Mouse (Mus musculus) adrenal gland, postnatal 10 days (tissue): ENCODE data around the gene Cacna1a. TPM values are rescaled to one million over a fixed set of nuclear protein-coding genes. Genes with fewer than 3 reads are reported as not detected.

ENCODE experiments used
- DNase-seq: peaks from one replicate; pipeline ENCODE4 v3.0.0; 2021; ENCODE audit warnings: mixed read lengths
- long read RNA-seq, 2 experiments: library from polyadenylated mRNA; stranded (forward); transcript quantifications; one replicate each; pipeline ENCODE4 v2.0.0; 2021
- total RNA-seq, 2 experiments: library from RNA; stranded (reverse); gene quantifications; 2 replicates each; pipeline ENCODE4 v1.2.3; 2021

Gene Cacna1a
- 1 to 10 TPM; 5.3 to 9.5 TPM for total RNA-seq
- long read RNA-seq, experiment 1 = 0 reads
- long read RNA-seq, experiment 2 = 0 reads

- no peak for DNase-seq
Measured at GRCm38 (mm10) chr8:84388275-84388674, at the start of gene Cacna1a. TSS of gene Cacna1a (plus strand) at chr8:84388440.

GRCm38 (mm10) chr8:84338493-84338892, 49.7 kb upstream of the Cacna1a start:
- DNase-seq = no peak

DNA sequence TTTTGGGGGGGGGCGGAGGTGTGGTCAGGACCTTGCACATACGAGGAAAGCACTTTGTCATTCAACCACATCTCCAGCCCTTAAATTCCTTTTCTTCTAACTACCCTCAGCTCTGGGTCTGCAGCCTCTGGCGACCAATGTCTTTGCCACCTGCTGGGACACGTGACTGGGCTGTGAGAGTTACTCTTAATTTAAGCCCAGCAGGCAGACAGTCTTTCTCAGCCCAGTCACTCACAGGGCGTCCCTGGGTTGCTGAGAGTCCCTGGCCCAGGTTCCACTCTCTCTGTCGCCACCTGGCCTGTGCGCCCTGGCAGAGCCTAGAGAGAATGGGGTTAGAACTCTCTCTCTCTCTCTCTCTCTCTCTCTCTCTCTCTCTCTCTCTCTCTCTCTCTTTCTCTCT, 48.9 kb upstream of the Cacna1a start:
- no peak for DNase-seq

GRCm38 (mm10) chr8:84339867-84340266, 48.4 kb upstream of the Cacna1a start:
- no peak for DNase-seq

DNA sequence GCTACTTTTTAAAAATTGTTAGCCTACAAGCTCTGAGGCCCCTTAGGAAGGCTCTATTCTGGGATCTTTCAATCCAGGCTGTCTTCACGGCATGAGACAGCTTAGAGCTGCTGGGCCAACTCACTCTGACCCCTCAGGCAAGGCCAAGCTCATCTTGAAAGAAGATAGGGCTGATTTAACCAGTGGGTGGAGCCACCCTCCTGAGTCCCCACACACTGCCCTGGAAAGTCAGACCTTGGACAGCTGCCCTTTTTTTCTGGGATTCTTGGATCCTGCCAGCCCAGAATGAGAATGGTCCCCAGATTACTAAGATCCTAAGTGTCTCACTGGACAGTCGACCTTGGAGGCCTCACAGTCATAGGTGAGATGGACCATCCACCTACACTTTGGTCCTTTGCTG, 47.6 kb upstream of the Cacna1a start:
- peak; percentile 34 for DNase-seq

DNA sequence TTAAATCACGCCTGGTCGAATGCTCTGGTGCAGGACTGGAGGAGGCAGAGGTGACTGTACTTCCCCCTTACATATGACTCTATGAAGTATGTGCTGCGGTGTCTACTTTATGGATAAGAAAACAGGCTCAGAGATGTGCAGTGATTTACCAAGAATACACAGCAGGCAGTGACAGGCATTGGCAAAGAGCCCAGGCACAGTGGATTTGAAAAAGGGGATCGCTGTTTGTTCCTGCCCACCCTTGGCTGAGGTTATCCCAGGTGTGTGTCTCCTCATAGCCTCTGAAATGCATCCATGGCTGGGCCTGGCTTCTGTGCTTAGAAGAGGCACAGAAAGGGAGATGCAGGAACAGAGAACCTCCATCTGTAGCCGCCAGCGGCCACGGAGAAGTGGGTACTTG, 42.7 kb upstream of the Cacna1a start:
- DNase-seq = no peak

- no peak for DNase-seq
Measured at GRCm38 (mm10) chr8:84346421-84346820, 41.8 kb upstream of the Cacna1a start.

DNA sequence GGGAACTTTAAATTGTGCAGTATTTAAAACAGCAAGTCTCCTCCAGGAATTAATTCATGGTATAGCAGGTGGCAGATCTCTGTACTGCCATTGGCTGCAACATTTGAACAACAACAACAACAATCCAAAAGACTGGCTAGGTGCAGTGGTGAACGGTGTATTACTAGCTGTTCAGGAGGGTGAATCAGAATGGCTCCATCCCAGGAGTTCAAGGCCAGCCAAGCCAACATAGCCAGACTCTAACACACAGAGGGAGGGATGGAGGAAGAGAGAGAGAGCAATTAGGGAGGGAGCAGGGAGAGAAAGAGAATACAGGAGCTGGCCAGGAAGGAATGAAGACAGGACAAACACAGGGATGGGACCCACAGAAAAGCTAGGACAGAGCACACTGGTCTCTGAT, 38.7 kb upstream of the Cacna1a start:
- DNase-seq = peak; percentile 23

DNA sequence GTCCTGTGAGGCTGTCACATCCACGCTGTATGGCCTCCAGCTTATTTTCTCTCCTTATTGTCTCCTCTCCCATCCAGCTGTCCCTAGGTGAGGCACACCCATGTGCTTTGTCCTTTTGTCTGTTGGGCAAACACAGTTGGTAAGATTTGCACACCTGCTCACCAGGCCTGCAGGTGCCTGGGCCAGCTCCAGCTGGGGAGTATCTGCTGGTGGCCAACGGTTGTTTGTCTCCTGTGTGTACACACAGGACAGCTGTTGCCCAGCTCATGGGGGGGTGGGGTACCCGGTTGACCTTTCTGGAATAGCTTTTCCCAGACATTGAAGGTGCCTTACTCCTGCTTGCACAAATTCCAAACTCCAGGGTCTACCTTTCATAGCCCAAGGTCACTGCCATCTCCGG, 37.3 kb upstream of the Cacna1a start:
- DNase-seq = no peak

DNA sequence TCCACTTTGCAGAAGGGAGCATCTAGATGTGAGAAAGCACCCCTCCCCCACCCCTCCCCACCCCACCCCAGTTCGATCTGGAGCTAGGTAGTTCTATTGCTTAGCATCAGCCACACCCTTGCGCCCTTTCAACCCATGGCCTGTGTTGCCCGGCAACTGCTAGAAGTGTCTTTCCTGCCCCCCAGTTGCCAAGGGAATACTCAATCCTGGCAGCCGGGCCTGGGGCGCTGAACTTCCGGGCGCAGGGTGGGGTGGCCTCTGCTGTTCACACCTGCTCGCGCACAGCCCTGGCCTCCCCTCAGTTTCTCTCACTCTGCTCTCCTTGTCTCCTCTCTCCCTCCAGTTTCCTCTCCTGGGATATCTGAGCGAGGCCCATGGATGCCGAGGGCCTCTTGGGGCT, 31.8 kb upstream of the Cacna1a start:
- no peak for DNase-seq

DNA sequence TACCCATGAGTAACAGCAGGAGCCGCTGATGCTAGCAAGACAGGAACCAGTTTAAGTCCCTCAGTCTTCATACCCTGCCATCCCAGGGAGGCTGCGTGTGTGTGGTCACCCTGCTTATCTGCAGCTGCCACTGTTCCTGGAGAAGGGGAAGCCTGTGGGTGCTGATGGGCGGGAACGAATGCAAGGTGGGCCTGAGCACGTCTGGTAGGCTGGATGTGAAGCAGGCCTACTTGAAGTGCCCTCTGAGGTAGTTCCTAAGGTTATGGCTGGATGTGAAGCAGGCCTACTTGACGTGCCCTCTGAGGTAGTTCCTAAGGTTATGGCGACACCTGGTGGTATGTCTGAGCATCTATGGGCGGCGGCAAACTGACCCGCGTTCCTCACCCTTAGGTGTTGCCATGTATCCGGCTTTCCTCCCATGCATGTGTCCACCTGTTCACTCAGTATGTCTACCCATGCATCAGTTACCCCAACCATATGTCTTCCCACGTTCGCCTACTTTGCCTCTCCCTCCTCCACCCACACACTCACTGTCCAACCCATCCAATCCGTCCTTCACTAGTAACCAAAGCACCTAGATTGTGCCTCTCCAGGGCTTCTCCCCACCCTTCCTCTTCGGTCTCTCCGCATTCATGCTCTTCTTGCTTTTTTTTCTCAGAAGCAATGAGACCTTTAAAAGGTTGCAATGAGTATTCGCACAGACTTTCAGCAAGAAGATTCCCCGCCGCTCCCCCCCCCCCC, 30.4 kb upstream of the Cacna1a start:
- DNase-seq = peak; percentile 86

DNA sequence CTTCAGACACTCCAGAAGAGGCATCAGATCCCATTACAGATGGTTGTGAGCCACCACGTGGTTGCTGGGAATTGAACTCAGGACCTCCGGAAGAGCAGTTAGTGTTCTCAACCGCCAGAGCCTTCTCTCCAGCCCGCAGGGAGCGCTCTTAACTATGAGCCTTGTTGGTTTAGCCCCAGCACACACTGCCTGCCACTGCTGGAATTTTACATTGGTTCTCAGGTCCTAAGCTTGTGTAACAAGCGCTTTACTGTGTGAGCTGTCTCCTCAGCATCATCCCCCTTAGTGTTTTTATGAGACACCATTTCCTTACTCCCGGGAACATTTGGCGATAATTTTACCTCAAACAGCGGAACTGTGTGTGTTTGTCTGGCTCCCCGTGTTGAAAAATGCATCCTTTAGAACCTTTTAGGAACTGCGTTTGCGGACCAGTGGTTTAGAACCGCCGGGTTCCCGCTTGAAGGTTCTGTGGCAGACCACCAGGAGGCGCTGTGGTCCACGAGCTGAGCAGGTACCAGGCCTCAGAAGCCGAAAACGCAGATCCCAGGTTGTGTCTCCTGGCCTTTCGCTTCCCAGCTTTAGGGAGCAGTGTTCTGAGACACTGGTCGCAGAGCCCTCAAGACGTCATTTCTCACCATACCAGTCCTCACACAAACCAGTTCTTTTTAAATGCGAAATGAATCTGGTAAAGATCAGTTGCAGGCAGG, 24.7 kb upstream of the Cacna1a start:
- DNase-seq = peak; percentile 87

- no peak for DNase-seq
Measured at GRCm38 (mm10) chr8:84365197-84365596, 23.0 kb upstream of the Cacna1a start.

GRCm38 (mm10) chr8:84370972-84371371, 17.3 kb upstream of the Cacna1a start:
- no peak for DNase-seq

GRCm38 (mm10) chr8:84375038-84375437, 13.2 kb upstream of the Cacna1a start:
- DNase-seq = no peak

- DNase-seq = no peak
Measured at GRCm38 (mm10) chr8:84375803-84376202, 12.4 kb upstream of the Cacna1a start.

DNA sequence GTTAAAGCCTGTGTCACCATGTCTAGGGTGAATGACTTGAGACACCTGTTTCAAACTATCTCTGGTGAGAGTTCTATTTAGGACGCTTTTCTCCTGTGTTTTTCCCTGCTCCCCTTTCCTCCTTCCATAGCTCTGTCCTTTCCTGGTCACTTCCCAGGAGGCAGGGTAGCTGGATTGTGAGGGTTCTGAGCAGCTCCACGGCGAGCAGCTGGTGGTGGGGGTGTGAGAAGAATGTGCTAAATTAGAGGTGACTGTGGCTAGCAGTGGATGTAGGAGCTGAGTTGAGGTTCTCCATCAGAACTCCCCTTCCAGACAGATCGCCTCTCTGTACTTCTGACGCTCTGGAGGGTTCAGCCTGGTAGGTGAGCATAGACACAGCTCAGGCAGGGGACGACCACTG, 11.7 kb upstream of the Cacna1a start:
- no peak for DNase-seq

- DNase-seq = no peak
Measured at GRCm38 (mm10) chr8:84381676-84382075, 6.6 kb upstream of the Cacna1a start.

- peak; percentile 2 for DNase-seq
Measured at GRCm38 (mm10) chr8:84388773-84389172, 533 bp downstream of the Cacna1a start.

DNA sequence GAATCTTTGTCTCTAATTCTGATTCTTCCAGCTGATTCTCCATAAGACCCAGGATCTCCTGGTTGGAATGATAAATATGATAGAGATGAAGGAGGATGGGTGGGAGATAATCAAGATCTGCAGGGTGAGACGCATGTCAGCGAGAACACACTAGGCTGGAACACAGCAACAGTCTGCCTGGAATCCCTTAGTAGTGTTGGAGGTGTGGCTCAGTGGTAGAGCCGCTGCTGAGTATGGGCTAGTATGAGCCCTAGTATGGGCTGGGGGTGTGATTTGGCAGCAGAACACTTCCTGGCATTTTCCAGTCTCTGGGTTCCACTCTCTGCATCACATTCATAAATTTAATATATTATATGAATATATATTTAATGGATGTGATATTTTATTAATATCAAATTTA, 933 bp downstream of the Cacna1a start:
- no peak for DNase-seq

DNA sequence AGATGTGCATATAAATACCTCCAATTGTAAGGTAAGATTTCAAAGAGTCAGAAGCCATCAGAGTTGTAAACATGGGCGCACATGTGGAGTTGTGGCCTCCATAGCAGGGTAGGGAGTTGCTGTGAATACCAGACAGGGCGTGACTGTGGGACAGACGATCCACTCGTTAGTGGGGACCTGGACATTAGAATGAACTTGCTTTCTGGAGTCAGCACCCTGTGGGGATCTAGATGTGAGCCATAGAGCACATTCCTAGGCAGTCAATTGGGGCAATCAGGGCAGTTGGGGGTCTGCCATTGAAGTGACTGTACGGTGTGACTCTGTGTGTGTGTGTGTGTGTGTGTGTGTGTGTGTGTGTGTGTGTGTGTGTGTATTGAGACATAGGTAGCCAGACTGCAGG, 3.4 kb downstream of the Cacna1a start:
- no peak for DNase-seq

DNA sequence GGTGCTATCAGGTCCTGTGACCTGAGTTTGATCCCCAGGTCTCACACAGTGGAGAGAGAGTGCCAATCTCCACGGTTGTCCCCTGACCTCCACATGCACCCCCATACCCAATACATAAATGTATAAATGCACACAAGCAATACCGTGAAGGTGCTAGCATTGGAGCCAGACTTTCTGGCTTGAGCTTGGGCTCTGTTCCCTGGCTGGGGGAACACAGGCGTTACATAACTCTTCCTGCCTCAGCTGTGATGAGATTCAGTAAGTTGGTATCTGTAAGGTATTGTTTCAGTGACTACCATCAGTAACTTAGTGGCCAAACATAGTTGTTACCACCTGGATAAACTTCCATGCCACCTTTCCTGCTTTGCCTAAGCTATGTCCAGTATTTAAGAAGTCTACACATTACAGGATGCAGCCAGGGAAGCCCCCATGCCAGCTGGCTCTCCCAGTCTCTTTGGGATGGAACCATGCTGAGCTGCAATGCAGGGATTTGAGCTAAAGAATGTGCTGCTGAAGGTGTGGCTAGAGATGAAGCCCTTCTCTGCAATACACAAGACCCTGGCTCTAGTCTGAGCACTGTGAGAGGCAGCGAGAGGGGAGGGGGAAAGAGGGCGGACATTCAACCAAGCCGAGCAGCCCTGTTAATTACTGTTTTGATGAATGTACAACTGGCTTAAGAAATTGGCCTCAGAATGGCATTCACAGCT, 7.7 kb downstream of the Cacna1a start:
- DNase-seq = no peak
